Mouse (Mus musculus) gastrocnemius, postnatal 25 days (tissue): Measurements from ENCODE around the gene Vstm2l. TPM values are rescaled to one million over a fixed set of nuclear protein-coding genes. Genes with fewer than 3 reads are reported as not detected.
A peak's percentile ranks its signal among the peaks of the same experiment; 100 is the strongest.

Experiments
- DNase-seq: peaks from one replicate; pipeline ENCODE4 v3.0.0; 2022
- total RNA-seq, 2 experiments: library from RNA; stranded (reverse); gene quantifications; 1 replicate in 1 of 2; 2 replicates in 1 of 2; pipeline ENCODE4 v1.2.3; 2021

The Vstm2l gene
- total RNA-seq, 2 experiments from 2014 or later: not detected

DNA sequence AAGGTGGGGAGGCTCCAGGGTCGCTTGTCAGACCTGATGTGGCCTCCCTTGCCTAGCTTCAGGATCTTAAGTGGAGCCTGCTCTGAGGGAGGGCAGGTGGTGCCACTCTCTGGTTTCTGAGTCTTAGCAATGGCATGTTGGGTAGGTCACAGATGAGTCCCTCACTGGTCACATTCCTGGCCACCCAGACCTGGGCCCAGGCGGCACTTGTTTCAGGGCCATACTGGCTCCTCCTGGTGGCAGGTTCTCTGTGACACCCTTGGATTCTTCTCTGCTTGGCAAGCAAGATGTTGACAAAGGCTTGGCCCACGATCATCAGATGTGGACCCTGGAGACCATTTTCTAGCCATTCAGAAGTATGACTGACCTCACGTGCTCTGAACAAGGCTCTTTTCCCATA, 18.2 kb downstream of the Vstm2l start:
- DNase-seq: no peak

DNA sequence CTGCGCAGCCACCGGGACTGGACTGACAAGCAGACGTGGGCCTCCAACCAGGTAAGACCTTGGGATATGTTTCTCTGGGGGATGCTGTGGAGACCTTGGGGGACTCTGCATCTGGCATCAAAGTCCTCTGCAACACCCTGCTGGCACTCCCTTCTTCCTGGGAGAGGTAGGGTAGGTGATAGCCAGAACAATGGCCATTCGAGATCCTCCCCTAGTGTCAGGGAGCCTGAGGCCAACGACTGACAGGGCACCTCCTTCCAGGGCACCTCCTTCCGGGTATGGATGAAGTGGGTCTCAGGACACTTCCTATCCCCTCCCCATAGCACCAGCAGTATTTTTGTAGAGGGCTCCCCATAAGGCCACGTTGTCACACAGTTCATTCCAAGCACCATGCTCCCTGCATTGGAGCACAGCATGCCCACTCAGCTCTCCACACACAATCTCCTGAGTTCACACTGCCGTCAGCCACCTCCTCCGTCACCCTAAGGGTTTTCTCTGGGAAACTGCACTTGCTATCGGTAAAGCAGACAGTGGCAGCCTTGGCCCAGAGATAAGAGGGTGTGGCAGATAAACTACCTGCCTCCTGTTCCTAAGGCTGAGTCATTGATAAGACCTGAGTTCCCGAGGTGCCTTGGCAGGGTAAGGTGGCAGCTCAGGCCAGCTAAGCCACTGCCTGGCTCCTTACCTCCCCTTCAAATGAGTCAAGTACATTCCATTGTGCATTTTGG, 21.2 kb downstream of the Vstm2l start:
- no peak for DNase-seq

DNA sequence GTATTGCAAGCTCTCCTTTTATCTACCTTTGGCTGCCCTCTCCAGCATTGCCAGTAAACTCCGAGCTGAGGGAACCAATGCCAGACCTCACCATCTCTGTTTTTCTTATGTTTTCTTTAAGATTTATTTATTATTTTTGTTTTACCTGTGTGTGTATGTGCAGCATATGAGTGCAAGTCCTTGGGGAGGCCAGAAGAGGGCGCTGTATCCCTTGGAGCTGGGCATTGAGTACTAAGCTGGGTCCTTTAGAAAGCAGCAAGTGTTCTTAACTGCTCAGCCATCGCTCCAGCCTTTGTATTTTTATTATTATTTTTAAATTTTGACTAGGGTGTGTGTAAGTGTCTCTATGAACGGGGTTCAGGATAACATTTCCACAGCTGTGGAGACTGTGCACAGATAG, 22.2 kb downstream of the Vstm2l start:
- no peak for DNase-seq

DNA sequence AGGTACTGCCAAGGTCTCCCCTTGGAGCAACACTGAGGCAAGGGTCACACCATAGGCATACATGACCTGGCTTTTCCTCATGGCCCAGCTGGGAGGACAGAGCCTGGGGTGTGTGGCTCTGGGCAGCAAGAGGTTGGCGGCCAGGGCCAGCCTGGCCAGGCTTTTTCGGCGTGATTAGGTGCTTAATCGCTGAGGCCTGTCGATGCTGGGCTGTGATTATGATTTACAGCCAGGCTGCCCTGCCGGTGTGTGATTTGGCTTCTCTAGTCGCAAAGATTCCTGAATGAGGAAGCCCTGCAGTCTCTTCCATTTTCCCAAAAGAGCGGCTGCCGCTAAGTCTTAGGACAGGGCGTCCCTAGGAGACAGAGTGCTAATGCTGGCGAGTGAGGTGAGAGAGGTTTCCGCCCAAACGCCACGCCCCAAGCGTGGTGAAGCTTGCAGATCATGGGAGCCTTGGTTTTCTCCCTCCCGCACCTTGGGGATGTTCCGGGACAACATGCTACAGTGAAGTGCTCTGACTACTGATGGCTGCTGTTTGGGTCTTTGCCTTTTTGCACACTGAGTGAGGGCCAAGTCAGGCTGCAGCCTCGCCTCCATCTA, 26.2 kb downstream of the Vstm2l start:
- DNase-seq: no peak

DNA sequence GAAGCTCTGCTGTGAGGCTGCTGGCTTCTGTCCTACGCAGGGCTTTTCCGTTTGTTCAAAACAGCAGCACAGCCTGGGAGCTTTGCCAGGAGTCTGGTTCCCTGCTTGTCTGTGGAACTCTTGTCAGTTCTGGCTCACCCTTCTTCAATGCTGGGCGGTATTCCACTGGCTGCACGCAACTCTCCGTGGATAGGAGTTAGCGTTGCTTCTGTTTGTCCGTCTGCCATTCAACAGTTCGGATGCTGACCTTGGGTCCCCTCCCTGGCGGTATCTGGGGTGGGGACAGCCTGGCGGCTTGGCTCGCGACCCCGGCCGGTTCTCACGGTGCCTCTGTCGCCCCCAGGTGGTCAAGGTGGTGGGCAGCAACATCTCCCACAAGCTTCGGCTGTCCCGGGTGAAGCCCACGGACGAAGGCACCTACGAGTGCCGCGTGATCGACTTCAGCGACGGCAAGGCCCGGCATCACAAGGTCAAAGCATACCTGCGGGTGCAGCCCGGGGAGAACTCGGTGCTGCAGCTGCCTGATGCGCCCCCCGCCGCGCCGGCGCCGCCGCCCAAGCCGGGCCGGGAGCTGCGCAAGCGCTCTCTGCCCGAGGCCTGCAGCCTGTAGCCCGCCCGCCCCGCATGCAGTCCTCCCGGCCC, 29.2 kb downstream of the Vstm2l start:
- peak; percentile 50 for DNase-seq

DNA sequence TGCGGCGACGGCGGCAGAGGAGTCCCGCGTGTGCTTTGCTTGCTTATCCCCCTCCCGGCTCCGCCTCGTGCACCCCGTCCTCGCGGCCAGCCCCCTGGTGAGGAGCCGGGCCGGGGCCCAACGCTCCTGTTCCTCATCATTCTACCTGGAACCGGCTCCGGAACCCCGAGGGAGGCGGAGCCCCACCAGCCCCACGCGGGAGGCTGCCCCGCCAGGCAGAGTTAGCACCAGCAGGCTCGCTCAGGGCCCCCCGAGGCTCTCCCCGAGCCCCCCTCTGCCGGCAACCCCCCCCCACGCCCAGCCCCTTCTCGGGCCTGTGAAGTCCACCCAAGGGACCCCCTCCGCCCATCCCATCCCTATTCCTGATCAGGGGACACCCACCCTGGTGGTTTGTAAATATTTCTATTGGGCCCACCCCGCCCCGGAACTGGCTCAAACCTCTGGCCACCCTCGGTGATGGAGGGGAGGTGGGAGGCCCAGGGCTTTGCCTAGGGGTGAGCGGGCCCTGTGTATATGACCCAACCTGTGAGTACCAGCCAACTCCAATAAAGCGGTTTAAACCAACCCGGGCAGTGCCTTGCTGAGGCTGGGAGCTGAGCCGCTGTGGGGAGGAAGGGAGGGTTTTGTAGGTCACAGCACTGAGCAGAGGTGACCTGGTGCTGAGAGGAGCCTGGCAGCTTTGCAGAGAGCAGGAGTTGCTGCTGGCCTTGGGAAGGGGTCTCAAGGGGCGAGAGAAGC, 29.9 kb downstream of the Vstm2l start:
- no peak for DNase-seq

DNA sequence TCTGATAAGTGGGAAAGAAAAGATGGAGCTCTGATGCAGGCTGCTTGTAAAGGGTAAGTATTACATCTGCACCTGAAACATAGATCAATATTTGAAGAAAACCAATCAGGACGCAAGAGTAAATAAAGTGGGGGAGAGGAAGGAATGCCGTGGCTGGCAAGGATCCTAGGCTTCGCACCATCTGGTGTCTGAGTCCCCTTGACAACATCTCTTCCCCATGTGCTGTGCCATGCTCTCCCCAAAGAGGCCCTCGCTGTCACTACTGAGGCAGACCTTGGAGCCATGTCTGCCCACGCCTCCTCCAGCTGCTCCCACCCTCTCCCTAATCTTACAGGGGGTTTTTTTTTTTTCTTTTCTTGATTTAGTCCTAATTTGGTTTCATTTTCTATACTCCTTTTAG, 39.5 kb downstream of the Vstm2l start:
- DNase-seq: no peak

DNA sequence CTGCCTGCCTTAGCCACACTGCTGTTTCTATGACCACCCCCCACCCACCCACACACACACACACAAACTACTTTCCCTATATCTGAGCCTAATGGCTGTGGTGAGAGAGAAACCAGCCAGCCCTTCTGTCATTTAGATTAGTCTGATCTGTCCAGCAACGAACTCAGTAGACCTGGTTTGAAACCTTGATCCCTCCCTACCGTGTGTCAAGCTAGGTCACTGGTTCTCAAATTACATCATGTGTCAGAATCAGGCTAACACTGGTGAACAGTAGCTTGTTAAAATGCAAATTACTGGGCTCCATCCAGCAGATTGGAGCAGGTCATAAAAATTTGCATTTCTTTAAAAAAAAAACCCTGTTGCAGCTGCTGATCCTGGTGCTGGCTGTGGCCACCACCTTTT, 43.3 kb downstream of the Vstm2l start:
- DNase-seq: no peak

DNA sequence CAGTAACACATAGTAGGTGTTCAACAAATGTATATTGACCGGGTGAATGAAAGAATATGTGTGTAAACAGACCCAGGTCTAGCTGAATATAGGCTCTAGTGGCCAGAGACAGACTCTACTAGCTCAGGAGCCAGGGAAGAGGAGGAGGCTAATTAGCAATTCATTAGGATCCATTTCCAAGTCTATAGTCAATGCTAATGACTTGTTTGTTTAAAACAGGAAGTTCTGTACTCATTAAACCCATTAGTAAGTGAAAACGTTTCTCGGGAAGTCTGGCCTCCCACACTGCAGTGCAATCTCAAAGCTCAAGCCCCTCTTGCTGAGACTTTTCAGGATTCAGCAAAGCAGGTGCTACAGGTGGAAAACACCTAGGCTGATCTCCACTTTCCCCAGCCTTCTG, 53.4 kb downstream of the Vstm2l start:
- no peak for DNase-seq

DNA sequence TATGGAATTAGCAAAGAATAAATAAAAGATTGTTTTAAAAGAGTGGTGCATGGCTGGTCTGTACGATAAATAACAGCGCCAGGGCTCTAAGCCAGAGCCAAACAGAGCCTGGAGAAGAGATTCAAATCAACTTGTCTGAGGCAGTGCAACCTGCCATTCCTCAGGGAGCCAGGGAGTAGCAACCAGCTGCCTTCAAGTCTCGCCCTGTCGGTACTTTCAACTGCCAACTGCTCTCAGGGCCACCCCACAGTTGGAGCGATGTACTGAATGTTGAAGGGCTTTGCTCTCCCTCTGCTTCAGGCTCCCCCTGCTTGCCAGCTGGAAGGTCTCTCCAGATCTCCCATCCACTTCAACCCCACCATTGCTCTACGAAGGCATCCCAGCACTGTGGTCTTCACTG, 55.7 kb downstream of the Vstm2l start:
- no peak for DNase-seq

DNA sequence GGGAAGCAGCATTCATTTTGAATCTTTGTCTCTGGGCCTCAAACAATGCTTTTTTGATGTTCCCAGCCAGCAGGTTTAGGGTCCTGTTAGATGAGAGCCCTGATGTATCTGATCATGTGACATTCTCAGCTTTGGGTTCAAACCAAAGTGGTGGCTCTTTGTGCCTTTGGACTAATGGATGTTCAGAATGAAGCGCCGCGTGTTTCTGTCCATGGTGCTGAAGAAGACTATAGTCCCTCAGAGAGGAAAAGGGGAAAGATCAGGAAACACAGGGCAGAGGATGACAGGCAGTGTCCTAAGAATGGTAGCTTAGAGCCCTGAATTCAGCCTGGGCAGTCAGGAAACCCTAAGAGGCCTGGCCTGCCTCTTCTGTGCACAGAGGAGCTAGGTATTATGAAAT, 56.2 kb downstream of the Vstm2l start:
- no peak for DNase-seq

DNA sequence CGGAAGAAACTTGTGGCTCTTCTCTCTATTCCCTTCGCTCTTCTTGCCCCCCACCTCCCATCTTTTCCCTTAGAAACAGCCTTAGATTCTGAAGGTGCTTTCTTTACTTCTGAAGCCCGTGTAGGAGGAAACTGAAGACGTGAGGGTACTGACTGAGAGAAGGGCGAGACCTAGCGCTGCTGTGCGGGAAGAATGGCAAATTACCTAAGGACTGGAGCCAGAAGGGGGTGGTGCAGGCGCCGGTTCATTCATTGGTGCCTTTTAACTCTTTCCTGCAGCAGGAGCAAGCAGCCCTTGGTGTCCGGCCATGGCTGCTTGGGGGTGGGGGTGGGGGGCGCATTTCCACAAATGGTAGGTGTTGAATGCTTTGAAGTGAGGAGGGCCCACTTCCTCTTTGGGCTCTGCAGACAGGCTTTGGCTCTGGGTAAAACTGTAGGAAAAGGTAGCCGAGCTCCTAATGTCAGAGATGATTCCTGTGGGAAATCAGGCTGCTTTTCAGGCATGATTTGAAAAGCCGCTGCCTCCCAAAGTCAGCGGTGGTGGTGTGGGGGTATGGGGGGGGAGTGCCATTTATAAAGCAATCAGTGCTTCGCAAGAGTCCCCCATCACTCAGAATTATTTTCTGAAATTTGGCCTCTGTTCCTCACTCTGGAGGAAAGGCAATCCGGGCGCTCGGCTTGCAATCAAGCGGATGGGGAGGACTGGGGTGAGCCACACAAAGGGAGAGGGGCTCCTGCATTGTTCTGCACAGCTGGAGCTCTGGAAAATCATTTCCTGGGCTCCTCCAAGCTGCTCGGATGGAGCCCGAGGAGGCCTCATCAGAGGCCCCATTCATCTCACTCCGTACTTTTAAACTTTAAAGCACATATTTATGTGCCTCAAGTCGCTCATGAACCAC, 60.4 kb downstream of the Vstm2l start:
- DNase-seq: no peak

DNA sequence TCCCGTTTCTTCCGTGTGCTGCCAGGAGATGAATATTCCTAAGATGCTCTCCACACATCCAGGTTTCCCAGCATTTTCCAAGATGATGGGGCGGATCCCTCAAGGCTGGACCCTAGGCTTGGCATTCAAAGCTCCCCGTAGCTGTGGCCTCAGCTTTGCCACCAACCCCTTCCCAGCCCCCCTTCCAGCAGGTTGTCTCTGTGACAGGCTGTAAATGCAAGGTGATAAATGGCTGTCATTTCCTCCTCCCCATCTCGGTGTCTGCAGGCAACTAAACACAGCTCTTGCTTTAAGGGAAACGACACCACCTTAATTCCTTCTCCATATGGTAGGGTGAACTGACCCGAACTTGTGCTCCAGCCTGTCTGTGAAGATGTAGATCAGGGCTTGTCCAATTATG, 61.1 kb downstream of the Vstm2l start:
- DNase-seq: no peak

DNA sequence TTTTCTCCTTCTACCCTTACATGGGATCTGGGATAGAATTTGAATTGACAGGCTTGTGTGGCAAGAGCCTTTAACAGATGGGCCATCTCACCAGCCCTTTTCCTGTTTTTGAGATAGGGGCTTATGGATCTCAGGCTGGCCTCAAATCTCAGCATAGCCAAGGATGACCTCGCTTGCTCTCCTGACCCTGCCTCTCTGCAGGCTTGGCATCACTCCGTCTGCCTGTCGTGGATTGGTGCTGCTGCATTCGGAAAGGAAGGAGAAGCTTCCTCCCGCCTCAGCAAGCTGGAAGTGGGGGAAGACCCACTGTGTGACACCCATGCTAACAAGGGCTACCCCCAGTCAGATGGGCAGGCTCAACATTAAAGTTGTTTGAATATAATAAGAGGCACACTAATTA, 64.8 kb downstream of the Vstm2l start:
- DNase-seq: no peak

DNA sequence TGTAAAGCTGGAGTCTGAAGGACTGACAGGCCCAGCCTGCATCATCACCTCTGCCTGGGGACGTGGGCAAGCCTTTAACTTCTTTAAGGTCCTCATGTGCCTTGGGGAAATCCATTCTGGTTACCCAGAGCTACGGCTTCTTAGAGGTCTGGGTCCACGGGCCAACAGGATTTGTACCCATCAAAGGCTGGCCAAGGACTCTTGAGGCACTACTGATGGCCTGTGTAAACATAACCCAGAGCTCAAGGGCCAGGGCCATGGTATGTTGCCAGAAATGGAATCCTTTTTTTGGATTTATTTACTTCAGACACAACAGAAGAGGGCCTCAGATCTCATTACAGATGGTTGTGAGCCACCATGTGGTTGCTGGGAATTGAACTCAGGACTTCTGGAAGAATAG, 68.3 kb downstream of the Vstm2l start:
- no peak for DNase-seq

DNA sequence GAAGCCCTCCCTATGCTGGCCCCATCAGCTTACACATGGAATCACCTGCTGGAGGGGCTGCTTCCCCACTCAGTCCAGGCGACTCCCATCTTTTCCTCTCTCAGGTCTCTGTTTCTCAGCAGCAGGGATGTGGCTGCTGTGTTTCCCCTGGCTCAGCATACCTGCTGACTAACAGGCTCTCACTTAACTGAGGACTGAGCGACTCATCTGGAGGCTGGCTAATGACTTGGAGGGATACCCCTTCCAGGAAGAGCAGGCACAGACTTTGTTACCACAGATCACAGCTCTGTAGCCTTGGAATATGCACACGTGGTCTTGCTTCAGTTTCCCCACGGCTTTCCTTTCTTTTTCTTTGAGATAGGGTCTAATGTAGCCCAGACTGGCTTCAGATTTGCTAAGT, 68.8 kb downstream of the Vstm2l start:
- no peak for DNase-seq

DNA sequence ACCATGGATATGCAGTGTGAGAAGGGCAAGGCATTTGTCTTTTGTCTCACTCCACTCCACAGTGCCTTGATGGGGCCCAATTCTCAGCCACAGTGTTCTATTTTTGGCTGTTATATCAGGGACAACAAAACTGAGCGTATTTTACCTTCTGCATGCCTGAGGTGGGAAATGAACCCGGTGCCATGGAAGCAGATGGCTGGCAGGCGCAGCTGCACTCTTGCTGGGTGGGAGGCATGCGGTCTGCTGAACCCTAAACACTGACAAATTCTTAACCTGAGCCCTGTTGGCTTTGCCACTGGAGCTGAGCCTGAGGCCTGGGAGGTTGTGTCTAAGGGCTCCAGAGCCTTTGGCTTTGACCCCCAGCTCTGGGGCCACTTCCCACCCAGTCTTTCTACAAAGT, 71.2 kb downstream of the Vstm2l start:
- DNase-seq: no peak

DNA sequence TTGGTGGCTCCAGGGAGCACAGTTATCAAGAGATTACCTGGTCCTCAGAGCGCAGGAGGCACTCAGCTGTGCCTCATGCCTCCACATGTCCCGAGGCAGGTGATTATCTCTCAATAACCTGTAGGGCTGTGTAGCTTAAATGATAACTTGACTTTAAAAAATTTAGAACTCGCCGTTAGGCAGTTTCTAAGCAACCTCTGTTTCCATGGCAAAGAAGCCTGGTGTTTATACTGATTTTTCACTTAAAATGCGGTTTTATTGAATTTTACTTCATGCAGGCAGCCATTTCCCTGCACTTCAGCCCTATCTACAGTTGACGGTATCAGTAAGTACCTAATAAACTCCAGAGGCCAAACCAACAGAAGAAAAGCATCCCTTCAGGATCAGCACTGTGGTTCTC, 71.8 kb downstream of the Vstm2l start:
- DNase-seq: no peak

DNA sequence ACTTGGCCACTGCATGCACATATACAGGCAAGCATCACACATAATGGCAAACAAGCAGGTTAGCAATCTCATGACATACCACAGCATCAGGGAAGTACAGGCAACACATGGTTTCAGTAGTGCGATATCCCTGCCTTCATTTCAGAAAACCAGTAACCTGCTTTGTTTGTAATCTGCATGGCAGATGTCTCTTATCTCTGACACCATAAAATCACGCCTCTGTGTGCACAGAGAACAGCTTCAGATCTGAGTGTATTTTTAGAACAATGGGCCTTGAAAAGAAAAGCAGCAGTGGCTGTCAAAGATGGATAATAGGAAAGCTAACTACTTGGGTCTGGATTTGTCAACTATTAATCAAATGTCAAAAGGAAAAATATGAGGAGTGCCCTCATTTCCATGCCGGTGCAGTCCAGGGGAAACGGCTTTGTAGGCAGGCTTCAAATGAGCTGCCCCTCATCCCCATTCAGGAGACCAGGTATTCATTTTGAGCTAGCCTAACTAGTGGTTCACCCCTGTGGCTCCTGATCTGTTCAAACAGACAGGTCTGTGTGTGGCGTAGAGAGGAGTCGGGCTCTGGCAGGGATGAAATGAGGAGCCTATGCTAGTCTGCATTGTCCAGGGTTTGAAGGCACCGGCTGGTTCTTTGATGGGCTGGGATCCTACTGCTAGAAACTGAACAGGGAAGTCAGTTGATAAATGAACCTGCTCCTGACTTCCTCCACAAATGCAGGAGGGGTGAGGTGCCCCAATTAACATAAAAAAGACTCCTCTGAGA, 74.2 kb downstream of the Vstm2l start:
- DNase-seq: no peak

DNA sequence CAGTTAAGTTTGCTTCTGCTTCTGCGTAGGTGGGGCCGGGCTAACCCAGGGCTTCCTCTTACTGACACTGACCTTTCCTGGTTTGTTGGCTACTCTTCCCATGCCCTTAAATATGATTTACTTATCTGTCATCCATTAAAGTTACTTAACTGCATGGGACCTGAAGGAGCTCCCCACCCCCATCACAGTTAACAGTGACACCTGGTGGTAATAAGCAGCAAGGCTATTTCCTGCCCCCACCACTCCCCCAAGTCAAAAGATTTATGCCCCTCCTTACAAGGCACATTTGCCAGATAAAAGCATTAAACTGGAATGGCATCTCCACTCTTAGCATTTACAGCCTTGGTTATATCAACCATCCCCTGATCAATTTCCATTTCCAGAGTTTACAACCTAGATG, 75.5 kb downstream of the Vstm2l start:
- DNase-seq: no peak

DNA sequence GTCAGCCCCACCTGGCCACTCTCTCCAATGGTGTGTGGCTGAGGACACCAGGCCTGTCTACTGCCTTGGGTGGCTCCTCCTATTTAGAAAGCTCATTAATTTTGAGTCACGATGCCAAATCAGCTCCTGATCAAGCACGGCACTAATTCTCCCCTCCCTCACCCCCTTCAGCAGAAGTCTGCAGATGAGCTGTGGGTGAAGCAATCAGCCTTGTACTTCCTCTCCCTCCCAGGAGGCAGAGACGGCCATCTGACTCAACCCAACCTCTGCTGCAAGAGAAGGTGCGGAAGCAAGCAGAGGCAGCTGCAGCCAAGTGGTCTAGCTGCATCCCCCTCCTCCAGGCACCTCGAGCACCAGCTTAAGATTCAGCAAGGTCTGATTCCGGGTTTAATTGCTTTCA, 76.6 kb downstream of the Vstm2l start:
- DNase-seq: no peak
